Mouse (Mus musculus) hindbrain, embryonic 14.5 days (tissue): Measurements from ENCODE around the gene Otop3. TPM values are rescaled to one million over a fixed set of nuclear protein-coding genes. Genes with fewer than 3 reads are reported as not detected.

Experiments used
- ATAC-seq: fragments of 200-750 bp; cut with Nextera tagmentation; 2 replicates; pipeline ENCODE4 v1.8.0; 2017; ENCODE audit warnings: moderate number of reproducible peaks, mild to moderate bottlenecking, moderate TSS enrichment, moderate library complexity; ENCODE audit not compliant: low FRiP score
- DNase-seq: peaks from one replicate; pipeline ENCODE4 v3.0.0-alpha.2; 2015; ENCODE audit warnings: low spot score
- H3K27ac ChIP-seq: fragments of 300-500 bp; sonication (generic); 2 replicates; pipeline ENCODE4 v1.5.1; 2014; ENCODE audit warnings: mild to moderate bottlenecking, moderate library complexity
- H3K27me3 ChIP-seq: fragments of 300-500 bp; sonication (generic); 2 replicates; pipeline ENCODE4 v1.6.1; 2014; ENCODE audit warnings: mild to moderate bottlenecking, low read length, mixed read lengths; ENCODE audit not compliant: control insufficient read depth, insufficient read depth
- H3K36me3 ChIP-seq: fragments of 300-500 bp; sonication (generic); replicated peaks from 2 replicates; pipeline ENCODE4 v1.6.1; 2014; ENCODE audit not compliant: control insufficient read depth, insufficient read depth
- H3K4me1 ChIP-seq: fragments of 300-500 bp; sonication (generic); replicated peaks from 2 replicates; pipeline ENCODE4 v1.6.1; 2014; ENCODE audit warnings: antibody characterized with exemption, low read length, mixed read lengths; ENCODE audit not compliant: control insufficient read depth, insufficient read depth
- H3K4me2 ChIP-seq: fragments of 300-500 bp; sonication (generic); replicated peaks from 2 replicates; pipeline ENCODE4 v1.6.1; 2014; ENCODE audit warnings: mild to moderate bottlenecking, moderate library complexity
- H3K4me3 ChIP-seq: fragments of 300-500 bp; sonication (generic); replicated peaks from 2 replicates; pipeline ENCODE4 v1.5.1; 2014; ENCODE audit warnings: mild to moderate bottlenecking, low read length
- H3K9ac ChIP-seq: fragments of 300-500 bp; sonication (generic); 2 replicates; pipeline ENCODE4 v1.6.1; 2014
- H3K9me3 ChIP-seq: fragments of 300-500 bp; sonication (generic); 2 replicates; pipeline ENCODE4 v1.6.1; 2016; ENCODE audit warnings: low read length; ENCODE audit not compliant: control insufficient read depth
- WGBS: fragments of 180-500 bp; shearing (Covaris S2); extraction: QIAGEN DNeasy Blood & Tissue Kit; methylation state at CpG from one replicate; pipeline ENCODE4 v1.1.7; 2014; 5-methylcytosine and 5-hydroxymethylcytosine counted together
- polyA plus RNA-seq: library from polyadenylated mRNA; unstranded; fragments of >200 nt; fragmentation: Nextera tagmentation; extraction: Ambion mirVana; gene quantifications from 2 replicates; pipeline ENCODE4 v1.2.1, GENCODE M21; 2014

Gene Otop3
- polyA plus RNA-seq, 1 experiment from 2014 or later, result 1.9 TPM

DNA sequence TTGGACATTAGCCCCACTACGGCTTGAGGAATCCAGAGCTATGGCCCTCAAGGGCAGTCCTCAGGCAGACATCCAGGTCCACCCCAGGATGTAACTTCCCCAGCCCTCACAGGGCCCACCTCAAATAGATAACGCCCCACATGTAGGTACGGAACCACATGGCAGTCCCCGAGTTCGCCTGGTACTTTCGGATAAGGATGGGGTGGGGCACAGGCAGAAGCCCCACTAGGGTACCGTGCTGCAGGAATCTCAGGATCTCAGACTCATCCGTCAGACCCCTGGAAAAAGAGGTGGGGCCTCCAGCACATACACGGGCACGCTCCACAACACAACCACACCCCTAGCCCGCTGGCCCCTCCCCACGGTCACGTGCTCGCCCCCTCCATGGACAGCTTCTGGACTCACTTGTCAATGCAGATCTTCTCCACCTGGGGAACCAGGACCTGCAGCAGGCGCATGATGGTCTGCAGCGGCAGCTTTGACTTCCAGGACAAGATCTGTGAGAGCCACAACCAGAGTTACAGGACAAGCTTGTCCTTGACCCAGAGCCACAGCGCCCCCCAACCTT, 14.2 kb downstream of the Otop3 start:
- Histone ChIP-seq H3K4me3 (no peak overlapping the region), H3K27me3 (0 out of 2 replicates have a peak, but pooled peaks cover 11% of the 10 kb centered on the region), H3K4me2 (no peak overlapping the region), H3K9ac (no peak overlapping the region), H3K36me3 (peaks cover 53% of the 10 kb centered on the region), H3K9me3 (no peaks in the 10 kb centered on the region), H3K27ac (no peak overlapping the region), H3K4me1 (no peaks in the 10 kb centered on the region)
- DNase-seq (no peak), ATAC-seq (no peak)
- WGBS, result 66% methylated on average over 17 of the region's 17 CpGs

DNA sequence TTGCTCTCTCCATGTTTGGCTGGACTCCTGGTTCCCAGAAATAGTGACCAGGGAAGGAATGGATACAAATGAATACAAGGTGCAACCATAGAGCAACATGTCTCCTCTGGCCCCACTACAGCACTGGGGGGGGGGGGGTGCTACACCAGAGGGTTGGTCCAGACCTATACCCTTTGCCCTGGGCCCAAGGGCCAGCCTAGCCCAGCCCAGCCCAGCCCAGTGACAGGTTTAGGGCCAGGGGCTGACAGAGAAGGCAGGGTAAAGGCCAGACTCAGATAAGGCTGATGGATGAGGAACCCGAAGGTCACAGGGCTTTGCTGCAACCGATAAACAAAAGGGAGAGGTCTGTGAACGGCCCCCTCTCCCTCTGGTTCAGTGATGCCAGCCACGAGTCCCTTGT, 15.4 kb downstream of the Otop3 start:
- DNase-seq (no peak), ATAC-seq (no peak)
- Histone ChIP-seq H3K9me3 (no peaks in the 10 kb centered on the region), H3K27me3 (0 out of 2 replicates have a peak, but pooled peaks cover 2% of the 10 kb centered on the region), H3K4me3 (no peak overlapping the region), H3K9ac (no peak overlapping the region), H3K4me2 (no peak overlapping the region), H3K36me3 (peaks cover 56% of the 10 kb centered on the region), H3K4me1 (no peaks in the 10 kb centered on the region), H3K27ac (no peak overlapping the region)
- WGBS, result 71% methylated on average over 4 of the region's 4 CpGs

GRCm38 (mm10) chr11:115353375-115353774, 18.8 kb downstream of the Otop3 start:
- no peak overlapping the region for H3K4me2 ChIP-seq
- no peaks in the 10 kb centered on the region for H3K27me3 ChIP-seq
- peaks cover 65% of the 10 kb centered on the region for H3K36me3 ChIP-seq
- no peaks in the 10 kb centered on the region for H3K4me1 ChIP-seq
- 90% methylated on average over 5 of the region's 5 CpGs for WGBS
- no peaks in the 10 kb centered on the region for H3K9me3 ChIP-seq
- no peak overlapping the region for H3K27ac ChIP-seq
- ATAC-seq (no peak), DNase-seq (no peak)
- H3K4me3 ChIP-seq, result no peak overlapping the region
- no peak overlapping the region for H3K9ac ChIP-seq

GRCm38 (mm10) chr11:115354183-115354582, 19.7 kb downstream of the Otop3 start:
- Histone ChIP-seq H3K9me3 (no peaks in the 10 kb centered on the region), H3K27ac (no peak overlapping the region), H3K36me3 (peaks cover 60% of the 10 kb centered on the region), H3K4me2 (no peak overlapping the region), H3K4me3 (no peak overlapping the region), H3K27me3 (no peaks in the 10 kb centered on the region), H3K4me1 (peaks cover 6% of the 10 kb centered on the region; the same call in 1 of the 2 replicates), H3K9ac (no peak overlapping the region)
- ATAC-seq (peak; percentile 61), DNase-seq (peak; percentile 88)
- 10% methylated on average over 8 of the region's 8 CpGs for WGBS

- peak; percentile 81 for DNase-seq
- H3K4me1 ChIP-seq, result peaks cover 12% of the 10 kb centered on the region; the same call in 1 of the 2 replicates
These were observed 23.9 kb downstream of the Otop3 start for GRCm38 (mm10) chr11:115358468-115358867.

DNA sequence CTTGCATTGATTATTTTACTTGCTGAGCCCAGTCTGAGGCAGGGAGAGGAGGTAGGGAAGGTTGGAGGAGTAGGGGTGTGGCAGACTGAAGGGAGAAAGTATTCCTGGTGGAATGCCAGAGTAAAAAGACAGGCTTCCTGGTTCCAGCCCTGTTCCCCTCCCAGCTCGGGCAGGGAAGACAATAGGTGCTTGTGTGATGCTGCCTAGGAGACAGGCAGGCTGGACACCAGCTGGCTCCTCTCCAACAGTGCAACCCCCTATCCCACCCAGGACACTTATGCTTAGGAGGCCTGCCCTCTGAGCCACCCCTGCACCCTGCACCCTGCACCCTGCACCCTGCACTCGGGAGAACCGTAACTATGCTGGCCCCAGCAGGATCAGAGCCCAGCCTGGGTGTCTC, 24.8 kb downstream of the Otop3 start:
- Histone ChIP-seq H3K9me3 (no peaks in the 10 kb centered on the region), H3K4me2 (no peak overlapping the region), H3K27me3 (no peaks in the 10 kb centered on the region), H3K27ac (peak overlapping the region; percentile 54), H3K36me3 (peaks cover 18% of the 10 kb centered on the region), H3K9ac (0 out of 2 replicates have a peak overlapping the region, but pooled peaks have one; percentile 14), H3K4me3 (no peak overlapping the region), H3K4me1 (peaks cover 12% of the 10 kb centered on the region; the same call in 1 of the 2 replicates)
- DNase-seq (peak; percentile 38), ATAC-seq (peak; percentile 47; the same call in 1 of the 2 replicates)
- WGBS, result 35% methylated on average over 3 of the region's 3 CpGs

More at GRCm38 (mm10) chr11:115358468-115358867, 23.9 kb downstream of the Otop3 start:
- ATAC-seq, result peak; percentile 41; the same call in 1 of the 2 replicates
- Histone ChIP-seq H3K27me3 (no peaks in the 10 kb centered on the region), H3K9me3 (no peaks in the 10 kb centered on the region), H3K4me3 (no peak overlapping the region), H3K4me2 (no peak overlapping the region), H3K27ac (peak overlapping the region; percentile 54; the same call in 1 of the 2 replicates), H3K36me3 (peaks cover 23% of the 10 kb centered on the region), H3K9ac (peak overlapping the region; percentile 14; the same call in 1 of the 2 replicates)
- 17% methylated on average over 5 of the region's 5 CpGs for WGBS

DNA sequence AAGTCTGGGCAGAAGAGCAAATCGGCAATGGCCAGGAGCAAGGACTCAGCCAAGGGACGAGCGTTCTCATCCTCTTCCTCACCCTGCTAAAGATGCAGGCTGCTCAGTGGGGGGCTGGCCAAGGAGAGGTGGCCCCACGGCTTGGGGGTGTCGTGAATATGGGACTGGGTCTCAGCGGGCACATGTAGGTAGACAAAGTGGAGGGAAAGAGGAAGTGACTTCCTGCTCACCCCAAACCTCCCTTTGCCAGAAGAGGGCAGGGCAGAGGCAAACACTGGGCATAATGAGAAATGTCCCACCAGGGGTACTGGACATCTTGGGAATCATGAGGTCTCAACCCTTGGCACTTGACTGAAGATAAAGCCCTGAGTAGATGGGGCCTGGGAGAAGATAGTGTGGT, 25.2 kb downstream of the Otop3 start:
- H3K4me3 ChIP-seq, result no peak overlapping the region
- no peaks in the 10 kb centered on the region for H3K27me3 ChIP-seq
- no peak overlapping the region for H3K9ac ChIP-seq
- ATAC-seq (no peak), DNase-seq (no peak)
- H3K9me3 ChIP-seq, result no peaks in the 10 kb centered on the region
- H3K27ac ChIP-seq, result peak overlapping the region; percentile 54; the same call in 1 of the 2 replicates
- H3K4me2 ChIP-seq, result no peak overlapping the region
- peaks cover 18% of the 10 kb centered on the region for H3K36me3 ChIP-seq
- WGBS, result 56% methylated on average over 6 of the region's 6 CpGs
- peaks cover 12% of the 10 kb centered on the region; the same call in 1 of the 2 replicates for H3K4me1 ChIP-seq

- no peaks in the 10 kb centered on the region for H3K9me3 ChIP-seq
- ATAC-seq (no peak), DNase-seq (no peak)
- H3K36me3 ChIP-seq, result no peaks in the 10 kb centered on the region
- no peak overlapping the region for H3K9ac ChIP-seq
- 89% methylated on average over 3 of the region's 3 CpGs for WGBS
- H3K4me3 ChIP-seq, result no peak overlapping the region
- H3K4me2 ChIP-seq, result no peak overlapping the region
- 0 out of 2 replicates have a peak, but pooled peaks cover 3% of the 10 kb centered on the region for H3K27me3 ChIP-seq
- no peak overlapping the region for H3K27ac ChIP-seq
- H3K4me1 ChIP-seq, result peaks cover 28% of the 10 kb centered on the region
These were observed 29.6 kb downstream of the Otop3 start for GRCm38 (mm10) chr11:115364136-115364535.

DNA sequence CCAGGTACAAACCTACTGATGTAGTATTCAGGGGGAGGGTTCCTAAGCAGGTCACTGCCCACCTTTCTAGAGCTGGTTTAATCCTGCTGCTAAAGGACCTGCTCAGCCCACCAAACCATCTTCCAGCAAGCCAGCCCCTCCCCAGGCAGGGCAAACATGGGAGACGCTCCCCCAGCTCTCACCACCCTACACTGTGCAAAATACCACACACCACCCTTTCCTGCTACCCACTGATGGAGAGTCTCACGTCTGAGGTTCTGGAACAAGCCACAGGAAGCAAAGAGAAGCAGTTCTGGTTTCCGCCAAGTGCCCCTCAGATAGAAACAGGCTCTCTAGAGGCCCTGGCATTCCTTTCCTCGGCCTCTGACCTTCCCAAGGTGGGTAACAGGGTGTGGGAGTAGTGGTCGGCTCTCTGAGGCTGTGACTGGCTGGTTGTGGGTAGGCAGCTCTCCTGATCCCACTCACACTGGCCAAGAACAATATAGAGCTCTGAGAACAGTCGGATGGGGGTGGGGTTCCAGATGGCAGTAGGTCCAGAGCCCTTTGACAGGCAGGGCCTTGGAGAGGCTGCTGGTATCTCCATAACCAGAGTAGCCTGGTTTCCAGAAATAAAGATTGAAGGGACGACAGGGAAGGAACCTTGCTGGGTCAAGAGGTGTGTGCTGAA, 31.6 kb downstream of the Otop3 start:
- Histone ChIP-seq H3K4me2 (peak overlapping the region; percentile 94), H3K27ac (peak overlapping the region; percentile 10; the same call in 1 of the 2 replicates), H3K4me3 (peak overlapping the region; percentile 82), H3K9me3 (no peaks in the 10 kb centered on the region), H3K36me3 (no peaks in the 10 kb centered on the region), H3K4me1 (peaks cover 22% of the 10 kb centered on the region), H3K9ac (peak overlapping the region; percentile 87), H3K27me3 (0 out of 2 replicates have a peak, but pooled peaks cover 3% of the 10 kb centered on the region)
- peak; percentile 12; the same call in 1 of the 2 replicates for ATAC-seq
- no peak for DNase-seq
- 41% methylated on average over 7 of the region's 7 CpGs for WGBS
